Mouse (Mus musculus) kidney, postnatal 36 days (tissue): ENCODE results near the gene Thsd7a.
A peak's percentile ranks its signal among the peaks of the same experiment; 100 is the strongest.

Experiments
- DNase-seq, 2 experiments: peaks; one replicate each; pipeline ENCODE4 v3.0.0; 2021 to 2022; ENCODE audit warnings: mixed read lengths in 2 of 2

Thsd7a gene

GRCm38 (mm10) chr6:12748787-12749530, at the start of gene Thsd7a:
Gene Thsd7a (minus strand): TSS chr6:12749410.
- peak; percentile 14 to 60 for DNase-seq

DNA sequence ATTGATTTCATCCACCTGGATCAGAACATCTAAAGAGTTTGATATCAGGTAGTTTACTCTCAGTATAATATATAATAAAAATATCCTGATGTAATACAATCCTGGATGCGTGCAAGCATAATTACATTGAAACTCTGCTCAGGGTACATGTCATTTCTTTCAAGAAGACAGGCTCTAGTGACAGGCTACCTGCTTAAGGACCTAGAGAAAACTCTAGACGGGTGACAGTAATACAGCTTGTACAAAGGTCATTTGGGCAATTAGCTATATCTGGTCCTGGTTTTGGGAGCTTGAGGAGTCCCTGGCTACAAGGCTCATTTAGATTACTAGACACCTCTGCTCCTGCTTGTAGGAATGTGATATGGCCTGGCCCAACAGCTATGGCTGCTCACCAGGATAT, 37.9 kb upstream of the Thsd7a start:
- no peak for DNase-seq

DNA sequence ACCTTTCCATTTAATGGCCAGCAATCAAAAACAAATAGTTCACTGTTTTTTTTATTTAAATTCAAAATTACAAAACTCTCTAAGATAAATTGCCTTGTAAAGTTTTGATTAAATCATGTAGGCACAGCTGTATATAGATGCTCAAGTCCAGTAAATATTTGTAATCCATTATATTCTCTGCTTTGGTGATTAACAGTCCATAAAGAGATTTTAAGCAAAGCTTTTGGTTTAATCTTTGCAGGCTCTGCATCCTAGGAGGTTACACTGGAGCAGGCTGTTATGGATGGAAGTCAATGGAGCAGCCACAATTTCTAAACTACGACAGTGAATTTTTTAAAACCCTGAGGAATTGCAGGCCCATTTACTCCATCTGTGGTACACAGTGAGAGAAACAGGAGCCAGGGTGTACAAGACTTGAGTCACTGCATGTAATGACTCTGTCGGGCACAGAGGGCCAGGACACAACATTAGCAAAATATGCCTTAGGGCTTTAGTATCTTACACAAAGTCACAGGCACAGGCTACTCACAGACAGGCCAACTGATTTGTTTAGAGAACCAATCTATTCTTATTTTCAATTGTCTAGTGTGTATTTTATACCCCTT, 37.3 kb upstream of the Thsd7a start:
- DNase-seq: no peak

- no peak for DNase-seq
Observed at GRCm38 (mm10) chr6:12784918-12785618, 35.9 kb upstream of the Thsd7a start.

GRCm38 (mm10) chr6:12772799-12773198, 23.6 kb upstream of the Thsd7a start:
- no peak for DNase-seq

GRCm38 (mm10) chr6:12765191-12765590, 16.0 kb upstream of the Thsd7a start:
- DNase-seq: no peak

DNA sequence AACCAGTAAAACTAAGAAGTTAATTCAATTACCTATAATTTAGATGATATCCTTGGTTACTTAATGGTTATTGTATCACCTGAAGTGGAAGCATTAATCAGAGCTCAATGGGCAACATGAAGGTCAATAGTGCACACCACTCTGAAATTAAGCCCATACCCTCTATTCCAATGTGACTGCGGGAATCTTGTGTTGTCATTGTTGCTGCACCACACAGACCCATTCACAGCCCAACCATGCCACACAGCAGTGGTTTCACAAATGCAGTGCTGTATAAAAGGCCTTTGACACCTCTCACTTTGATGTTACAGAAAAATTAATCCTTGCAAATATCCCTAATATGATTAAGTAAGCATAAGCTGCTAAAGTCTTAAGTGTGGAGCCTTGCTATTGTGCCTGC, 15.4 kb upstream of the Thsd7a start:
- no peak for DNase-seq

DNA sequence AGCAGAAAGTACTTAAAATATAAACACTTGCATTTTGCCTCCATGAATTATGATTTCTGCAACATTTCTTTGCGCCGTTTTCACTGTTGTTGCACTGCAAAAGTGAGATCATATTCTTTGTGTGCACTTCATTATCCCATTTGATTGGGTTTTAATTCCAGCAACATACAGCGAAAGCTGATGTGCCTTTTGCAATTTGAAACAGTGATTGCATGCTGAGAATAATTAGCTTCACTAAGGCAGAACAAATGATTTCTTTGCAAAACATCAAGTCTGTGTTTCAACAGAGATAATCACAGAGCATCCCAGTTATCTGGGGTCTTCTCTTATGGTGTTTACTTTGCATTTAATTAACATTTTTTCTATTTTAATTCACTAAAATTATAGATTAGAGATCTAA, 14.6 kb upstream of the Thsd7a start:
- DNase-seq: no peak

- no peak for DNase-seq
Observed at GRCm38 (mm10) chr6:12759328-12760193, 10.4 kb upstream of the Thsd7a start.

DNA sequence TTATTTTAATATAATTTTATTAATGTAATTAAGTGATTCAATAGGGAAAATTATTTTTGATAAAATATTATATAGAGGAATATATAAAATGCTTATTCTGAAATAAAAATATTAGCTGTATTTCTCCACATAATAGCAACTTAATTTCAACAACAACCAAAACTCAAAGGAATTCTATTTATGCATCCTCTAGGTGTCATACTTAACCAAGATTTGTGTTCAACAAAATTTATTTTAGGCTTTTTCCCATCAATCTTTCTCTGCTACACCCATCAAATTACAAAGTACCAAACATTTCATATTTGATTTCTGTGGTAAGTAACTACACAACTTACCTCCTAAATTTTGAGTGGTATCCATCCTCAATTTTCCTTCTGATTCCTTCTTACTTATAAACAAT, 3.1 kb upstream of the Thsd7a start:
- DNase-seq: no peak

DNA sequence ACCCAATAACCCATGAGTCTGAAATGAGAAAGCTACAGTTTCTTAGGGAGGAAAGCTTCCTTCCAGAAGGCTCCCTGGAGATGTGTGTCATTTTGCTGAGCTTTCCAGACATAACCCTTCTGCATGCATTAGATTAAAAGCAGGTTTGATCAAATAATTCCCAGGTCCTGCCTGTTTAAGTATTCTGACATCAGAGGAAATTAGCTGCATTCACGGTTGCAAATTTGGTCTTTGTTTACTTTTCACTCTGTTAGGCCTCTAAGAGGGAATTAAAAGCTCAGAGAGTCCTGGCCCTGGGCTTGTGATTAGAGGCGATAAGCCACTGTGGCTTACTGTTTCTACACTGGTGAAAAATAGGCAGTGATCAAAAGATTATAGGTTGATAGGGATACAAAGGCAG, 1.2 kb upstream of the Thsd7a start:
- DNase-seq: no peak

DNA sequence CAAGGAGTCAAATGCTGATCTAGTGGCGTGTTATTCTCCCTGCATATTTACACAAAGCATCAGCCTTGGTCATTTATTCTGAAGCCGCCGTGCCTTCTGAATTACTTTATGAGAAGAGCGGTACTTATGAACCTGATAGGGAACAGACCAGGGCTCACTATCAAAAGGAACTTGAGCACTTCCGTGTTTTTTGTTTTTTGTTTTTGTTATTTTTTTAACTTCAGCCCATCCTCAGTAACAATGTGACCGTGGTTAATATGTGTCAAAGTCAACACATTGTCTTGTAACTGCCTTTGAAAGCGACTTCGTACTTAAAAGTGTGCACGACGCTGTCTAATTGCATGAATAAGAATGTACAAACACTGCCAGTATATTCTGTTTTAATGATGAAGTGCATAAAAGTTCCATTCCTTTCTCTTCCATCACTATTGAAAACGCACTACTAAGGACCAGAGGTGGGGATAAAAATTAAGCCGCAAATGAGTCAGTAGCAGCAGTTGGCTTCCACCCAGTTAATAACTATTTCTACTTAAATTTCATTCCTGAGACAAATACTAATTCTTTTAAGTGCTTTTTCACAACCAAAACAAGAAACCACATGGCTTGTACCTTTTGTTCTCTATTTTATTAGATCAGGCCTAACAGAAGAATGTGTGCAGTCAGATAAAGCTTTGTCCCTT, 461 bp upstream of the Thsd7a start:
- no peak for DNase-seq

DNA sequence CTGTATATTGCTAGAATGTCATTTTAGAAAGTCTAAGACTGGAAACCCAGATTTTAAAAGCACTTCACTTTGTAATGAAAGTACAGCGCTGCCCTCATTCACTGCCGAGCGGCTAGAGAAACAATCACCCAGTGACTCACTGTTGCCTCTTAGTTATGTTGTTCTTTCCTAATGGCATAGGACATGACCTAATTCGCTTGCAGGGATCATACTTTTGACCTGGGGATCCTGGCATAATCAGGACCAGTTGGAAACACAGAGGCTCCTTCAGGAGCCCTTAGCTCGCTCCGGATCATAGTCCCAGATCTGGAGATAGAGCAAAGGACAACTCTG, 790 bp downstream of the Thsd7a start:
- DNase-seq: peak in 1 of 2 experiments; percentile 16

- DNase-seq: peak in 1 of 2 experiments; percentile 9
Observed at GRCm38 (mm10) chr6:12747856-12748450, 1.3 kb downstream of the Thsd7a start.

DNA sequence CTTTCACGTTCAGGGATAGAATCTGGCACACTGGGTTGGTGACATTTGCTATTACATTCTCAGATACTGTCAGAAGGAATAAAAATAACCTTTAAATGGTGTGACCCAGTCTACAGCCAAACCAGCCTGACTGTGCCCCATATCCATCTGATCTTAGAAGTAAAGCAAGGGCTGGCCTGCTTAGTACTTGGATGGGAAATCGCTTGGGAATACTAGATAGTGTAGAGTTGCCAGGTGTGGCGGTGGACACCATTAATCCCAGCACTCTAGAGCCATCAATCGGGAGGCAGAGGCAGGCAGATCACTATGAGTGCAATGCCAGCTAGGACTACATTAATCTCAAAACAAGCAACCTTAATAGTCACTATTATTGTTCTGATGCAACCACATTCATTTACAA, 6.4 kb downstream of the Thsd7a start:
- DNase-seq: no peak

GRCm38 (mm10) chr6:12733924-12734323, 15.3 kb downstream of the Thsd7a start:
- DNase-seq: no peak

GRCm38 (mm10) chr6:12716071-12716470, 33.1 kb downstream of the Thsd7a start:
- DNase-seq: no peak

DNA sequence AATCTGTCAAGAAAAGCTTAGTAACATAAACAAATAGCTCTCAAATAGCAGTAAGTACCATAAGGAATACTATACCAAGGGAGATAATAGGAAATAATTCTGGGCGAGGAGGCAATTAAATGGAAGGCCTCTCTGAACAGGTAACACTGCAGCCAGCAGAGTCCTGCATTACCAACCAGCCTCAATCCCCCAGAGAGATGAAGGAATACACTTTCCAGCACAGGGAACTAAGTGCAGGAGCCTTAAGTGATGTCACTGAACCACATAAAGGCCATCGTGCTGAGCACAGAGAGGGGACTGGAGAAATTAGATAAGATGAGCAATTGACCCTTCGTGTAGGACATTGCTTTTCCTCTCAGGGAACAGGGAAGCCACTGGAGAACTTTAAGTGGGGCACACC, 36.6 kb downstream of the Thsd7a start:
- DNase-seq: no peak

DNA sequence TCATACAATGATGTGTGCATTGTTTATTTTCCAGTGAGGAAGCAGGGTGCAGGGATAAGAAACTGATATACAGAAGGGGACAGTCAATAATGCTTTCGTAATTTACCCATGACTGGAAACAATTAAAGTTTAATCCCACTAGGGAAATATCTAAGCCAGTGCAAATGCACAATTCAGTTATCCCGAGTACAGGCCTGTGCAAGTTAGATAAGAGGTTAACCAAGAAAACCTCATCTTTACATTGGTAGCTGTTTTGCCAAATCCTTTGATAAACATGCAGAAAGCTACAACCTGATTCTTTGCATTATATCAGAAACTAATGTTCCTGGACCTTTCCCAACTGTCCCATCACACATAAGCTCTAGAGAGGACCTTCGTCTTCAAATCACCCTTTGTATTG, 46.3 kb downstream of the Thsd7a start:
- no peak for DNase-seq

DNA sequence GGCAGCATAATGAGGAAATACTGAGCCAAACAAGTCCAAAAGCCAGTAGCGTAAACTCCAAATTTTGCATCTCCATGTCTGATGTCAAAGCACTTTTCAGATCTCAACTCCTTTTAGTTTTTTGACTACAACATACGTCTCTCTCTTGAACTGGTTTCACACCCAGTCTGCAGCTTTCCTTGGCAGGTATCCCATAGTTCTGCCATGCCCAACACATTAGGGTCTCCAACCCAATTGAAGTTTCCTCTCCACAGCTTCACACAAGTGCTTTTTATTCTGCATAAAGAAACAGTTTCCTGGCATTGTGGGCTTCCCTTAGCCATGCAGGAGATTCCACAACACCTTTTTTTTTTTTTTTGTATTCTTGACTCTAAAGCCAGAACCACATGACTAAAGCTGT, 50.1 kb downstream of the Thsd7a start:
- DNase-seq: no peak

GRCm38 (mm10) chr6:12693689-12694088, 55.5 kb downstream of the Thsd7a start:
- no peak for DNase-seq

DNA sequence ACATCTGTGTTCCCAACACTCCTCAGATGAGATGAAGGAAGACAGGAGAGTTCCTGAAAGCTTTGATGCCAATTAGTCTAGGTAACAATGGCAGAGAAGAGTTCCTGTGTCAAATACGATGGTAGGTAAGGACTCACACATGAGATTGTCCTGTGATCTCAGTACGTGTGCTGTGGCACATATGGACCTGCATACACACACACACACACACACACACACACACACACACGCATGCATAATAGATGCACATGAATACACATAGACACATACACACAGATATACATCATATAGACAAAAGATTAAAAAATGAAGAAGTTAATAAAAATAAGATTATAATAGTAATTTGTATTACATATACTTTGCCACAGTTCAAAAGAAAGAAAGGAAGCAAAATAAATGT, 56.0 kb downstream of the Thsd7a start:
- no peak for DNase-seq
